Mouse (Mus musculus): ENCODE data around the gene Dync1i1.
A peak's percentile ranks its signal among the peaks of the same experiment; 100 is the strongest.

Gene Dync1i1

GRCm38 (mm10) chr6:6071038-6071437 lies 345.6 kb downstream of the Dync1i1 start:
- DNase-seq = no peak

DNA sequence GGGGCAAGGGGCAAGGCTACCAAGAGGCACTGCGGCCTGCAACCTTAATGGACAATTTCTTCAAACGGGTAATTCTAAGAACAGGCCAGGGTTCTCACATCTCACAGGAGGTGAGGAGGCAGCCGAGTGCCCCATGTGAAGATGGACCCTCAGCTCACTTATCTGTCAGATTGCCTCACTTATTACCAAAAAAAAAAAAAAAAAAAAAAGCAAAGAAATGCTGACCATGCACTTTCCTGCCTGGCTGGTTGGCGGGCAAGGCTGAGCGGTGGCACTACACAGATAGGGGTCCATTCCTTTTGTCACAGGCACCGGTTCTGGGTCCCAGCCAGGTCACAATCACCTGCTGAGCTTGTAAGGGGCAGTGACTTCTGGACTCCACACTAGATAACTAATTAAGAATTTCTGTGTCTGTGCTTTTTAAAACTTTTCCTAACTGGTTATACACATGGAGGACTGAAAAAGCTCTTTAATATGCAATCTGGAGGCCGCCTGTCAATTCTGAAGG lies 350.6 kb downstream of the Dync1i1 start:
- DNase-seq = peak; percentile 14

- no peak for DNase-seq
Measured at GRCm38 (mm10) chr6:6077234-6077633, 351.8 kb downstream of the Dync1i1 start.

Data from kidney, postnatal 14 days (tissue).